Mouse (Mus musculus) erythroblast, embryonic 14.5 days (primary cell): ENCODE measurements around the gene Tmem258.

Experiments
- GATA1 ChIP-seq: IDR thresholded peaks from 2 replicates; pipeline ENCODE4 v1.6.1; 2012; ENCODE audit warnings: low read length, inconsistent platforms, mixed read lengths
- TAL1 ChIP-seq: IDR thresholded peaks from 3 replicates; pipeline ENCODE4 v1.6.1; 2012; ENCODE audit warnings: low read length, inconsistent platforms, mixed read lengths

DNA sequence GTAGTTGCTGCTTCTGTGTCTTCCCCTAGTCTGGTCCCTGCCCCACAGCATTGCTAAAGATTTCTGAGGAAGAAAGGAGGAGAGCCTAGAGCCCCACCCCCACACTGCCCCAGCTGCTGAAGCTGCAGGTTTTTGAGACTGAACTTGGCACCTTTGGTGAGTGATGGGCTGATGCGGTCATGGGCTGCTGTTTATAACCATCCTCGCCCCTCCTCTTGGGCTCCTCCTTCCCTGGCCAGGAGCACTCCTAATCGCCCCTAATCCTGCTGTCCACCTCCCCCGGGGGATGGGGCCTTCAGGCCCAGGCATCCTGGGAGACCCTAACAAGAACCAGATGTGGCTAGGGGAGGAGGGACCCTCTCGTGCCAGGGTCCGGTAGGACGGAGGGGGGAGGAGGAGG is 27.2 kb downstream of the Tmem258 start:
- TF ChIP-seq GATA1 (no peak), TAL1 (no peak)
